Mouse (Mus musculus): ENCODE results near the gene Tnfsf13.

DNA sequence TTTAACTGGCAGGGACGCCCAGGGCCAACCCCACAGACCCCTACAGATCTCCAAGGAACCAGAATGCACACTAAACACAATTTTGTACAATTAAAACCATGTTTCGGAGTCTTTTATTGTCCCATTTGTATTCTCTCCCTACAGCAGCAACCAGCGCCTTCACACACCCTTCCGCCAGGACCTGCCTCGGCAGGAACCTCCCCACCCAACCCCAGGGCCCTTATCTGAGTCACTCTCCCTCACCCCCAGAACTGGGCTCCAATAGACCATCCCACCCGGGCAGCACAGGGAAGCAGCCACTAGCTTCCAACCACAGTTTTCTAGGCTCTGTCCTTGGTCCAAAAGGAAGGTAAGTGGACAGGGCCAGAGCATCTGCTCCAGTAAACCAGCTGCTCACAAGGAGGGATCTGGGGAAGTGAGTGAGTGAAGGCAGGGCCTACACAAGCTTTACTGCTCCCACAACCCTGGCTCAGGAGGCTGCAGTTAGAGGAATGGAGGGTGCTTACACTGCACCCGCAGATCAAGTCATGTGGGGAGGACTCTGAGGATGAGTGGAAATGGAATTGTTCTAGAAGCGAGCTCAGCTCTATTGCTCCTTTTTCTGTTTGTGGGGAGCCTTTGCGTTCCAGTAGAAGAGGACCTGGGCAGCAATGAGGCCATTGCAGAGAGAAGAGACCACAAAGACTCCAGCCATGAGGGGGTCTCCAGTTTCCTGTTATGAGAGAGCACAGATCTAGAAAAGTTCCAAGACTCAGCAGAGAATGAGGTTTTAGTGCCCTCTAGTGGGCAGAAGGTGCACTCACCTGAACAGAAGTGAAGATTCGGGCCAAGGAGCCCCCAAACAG is 28.7 kb downstream of the Tnfsf13 start:
- TF ChIP-seq POLR2A (IDR thresholded peaks at IDR 0.05; ENCODE audit: extremely low read depth, insufficient read depth, low read length): no peak
- TF ChIP-seq CTCF (IDR thresholded peaks at IDR 0.05; ENCODE audit: extremely low read depth, insufficient read depth, low read length): peak; percentile 72
